ENCODE assay signal across 11 mouse cellular contexts in the genomic region with DNA sequence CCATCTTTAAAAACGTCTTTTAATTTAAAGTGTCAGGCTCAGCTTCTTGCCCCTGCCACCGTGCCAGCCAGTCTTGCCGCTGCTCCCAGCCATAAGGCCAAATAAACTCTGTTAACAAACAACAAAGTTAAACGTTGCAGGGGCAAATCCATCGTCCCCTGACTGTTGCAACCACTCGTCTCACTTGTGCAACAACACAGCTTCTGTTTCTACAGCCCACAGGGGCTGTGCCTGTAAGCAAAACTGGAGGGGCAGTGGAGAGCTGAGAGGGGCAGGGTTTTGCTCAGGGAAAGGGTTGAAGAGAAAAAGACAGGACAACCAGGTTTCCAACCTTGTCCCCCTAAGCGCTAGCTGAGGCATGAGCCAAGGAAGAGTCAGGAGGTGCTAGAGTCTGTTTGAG. TPM values are rescaled to one million over a fixed set of nuclear protein-coding genes. Genes with fewer than 3 reads are reported as not detected.
DNase-seq lines count a peak whose midpoint lies in the region; ATAC-seq lines count a peak whose summit lies in the region.
"Had no signal": no experiment of that assay in that cellular context is flagged by ENCODE, and none has a peak within 500 bp of the region (broad histone marks: within the 10 kb centered on the region; RNA-seq: fewer than 3 reads in every experiment).

No protein-coding gene starts in this region.

- no peak for ATAC-seq in hindbrain, embryonic 11.5 days (ENCODE audit: low FRiP score)
- no peak for ATAC-seq in liver, embryonic 12.5 days

- H3K4me3 ChIP-seq in hindbrain, embryonic 10.5 days: peak overlapping the region; percentile 56; the same call in 1 of the 2 replicates
- H3K4me3 ChIP-seq in hindbrain, embryonic 11.5 days (ENCODE audit: low read depth, low read length): no peak overlapping the region
- no peak overlapping the region for H3K4me3 ChIP-seq in liver, embryonic 12.5 days
- H3K4me3 ChIP-seq: erythroblast, embryonic 14.5 days had no signal

- H3K4me2 ChIP-seq in hindbrain, embryonic 11.5 days (replicated peaks; ENCODE audit: low read depth, low read length): no peak overlapping the region
- H3K4me2 ChIP-seq in liver, embryonic 12.5 days: peak overlapping the region; percentile 68

- H3K9ac ChIP-seq in hindbrain, embryonic 11.5 days (ENCODE audit: low read depth, low read length): no peak overlapping the region
- no peak overlapping the region for H3K9ac ChIP-seq in liver, embryonic 12.5 days

- H3K4me1 ChIP-seq in hindbrain, embryonic 10.5 days (replicated peaks): peaks cover 9% of the 10 kb centered on the region
- no peaks in the 10 kb centered on the region for H3K4me1 ChIP-seq in hindbrain, embryonic 11.5 days (replicated peaks; ENCODE audit: control insufficient read depth, insufficient read depth, low read length)
- peaks cover 21% of the 10 kb centered on the region for H3K4me1 ChIP-seq in liver, embryonic 12.5 days

- 45% methylated on average over 7 of the region's 7 CpGs for WGBS in hindbrain, embryonic 10.5 days
- WGBS in hindbrain, embryonic 11.5 days: 58% methylated on average over 7 of the region's 7 CpGs
- WGBS in liver, embryonic 12.5 days (ENCODE audit: insufficient replicate concordance): 36% methylated on average over 7 of the region's 7 CpGs

- no peak for DNase-seq in hindbrain, embryonic 10.5 days (ENCODE audit: low spot score)
- DNase-seq in hindbrain, embryonic 11.5 days (ENCODE audit: low spot score): no peak
- peak; percentile 45 for DNase-seq in testis, postnatal 10 days (ENCODE audit: low spot score)
- no peak for DNase-seq in testis, postnatal 14 days (ENCODE audit: low spot score)
- no peak for DNase-seq in spleen, adult 18-20 months
- DNase-seq in layer of hippocampus, postnatal 25 days (ENCODE audit: extremely low spot score in 1 of 2, low spot score in 1 of 2): no peak
- no peak for DNase-seq in left cerebral cortex, postnatal 14 days (ENCODE audit: low spot score in 2 of 2)

- H3K27me3 ChIP-seq in hindbrain, embryonic 10.5 days (ENCODE audit: insufficient read depth, poor library complexity, severe bottlenecking): 0 out of 2 replicates have a peak, but pooled peaks cover 3% of the 10 kb centered on the region
- H3K27me3 ChIP-seq in hindbrain, embryonic 11.5 days (ENCODE audit: control insufficient read depth, insufficient read depth, low read length): no peaks in the 10 kb centered on the region
- peaks cover 3% of the 10 kb centered on the region; the same call in 1 of the 2 replicates for H3K27me3 ChIP-seq in liver, embryonic 12.5 days (replicated peaks)

- H3K36me3 ChIP-seq in hindbrain, embryonic 10.5 days: no peaks in the 10 kb centered on the region
- H3K36me3 ChIP-seq in hindbrain, embryonic 11.5 days (ENCODE audit: control insufficient read depth, insufficient read depth, low read length): no peaks in the 10 kb centered on the region
- no peaks in the 10 kb centered on the region for H3K36me3 ChIP-seq in liver, embryonic 12.5 days

- no peaks in the 10 kb centered on the region for H3K9me3 ChIP-seq in hindbrain, embryonic 10.5 days
- H3K9me3 ChIP-seq in hindbrain, embryonic 11.5 days (ENCODE audit: control insufficient read depth, low read length): no peaks in the 10 kb centered on the region
- no peaks in the 10 kb centered on the region for H3K9me3 ChIP-seq in liver, embryonic 12.5 days (replicated peaks)

- no peak overlapping the region for H3K27ac ChIP-seq in hindbrain, embryonic 10.5 days
- H3K27ac ChIP-seq in hindbrain, embryonic 11.5 days (ENCODE audit: low read depth, low read length): no peak overlapping the region
- H3K27ac ChIP-seq in liver, embryonic 12.5 days: peak overlapping the region; percentile 51

- intact Hi-C loops in left cerebral cortex, postnatal 14 days (cut with DNase I): loop anchor here (1.0 to 10.0 kb wide), 2 partner anchors 140 to 267 kb away; partner anchors contain the start of gene Rnh1

RNA-seq across cellular contexts. Expression of gene Cox8b, which starts 7.9 kb away (rescaled TPM):
- not detected in 2 replicates for polyA plus RNA-seq in hindbrain, embryonic 10.5 days (2016; fragmentation: Nextera tagmentation; extraction: Ambion mirVana)
- polyA plus RNA-seq in hindbrain, embryonic 11.5 days (2014; fragmentation: Nextera tagmentation; extraction: Ambion mirVana): 0.86 TPM in 1 of 2 replicates, not detected in the other
- not detected in 2 replicates for polyA plus RNA-seq in liver, embryonic 12.5 days (2016; fragmentation: Nextera tagmentation; extraction: Ambion mirVana)
- total RNA-seq in layer of hippocampus, postnatal 25 days (2021): 1 to 10 TPM; 1.3 to 2.8 TPM
- total RNA-seq in left cerebral cortex, postnatal 14 days (2021): 1 to 10 TPM in 1 of 2 experiments, not detected in 1; 1.6 TPM
- polyA plus RNA-seq: CD4-positive, CD25-positive, alpha-beta regulatory T cell, adult 4 months; erythroblast, embryonic 14.5 days; midbrain, embryonic 16.5 days had no signal

RNA-seq across cellular contexts. Expression of gene Nlrp6, which starts 12.5 kb away (rescaled TPM):
- 0.21 TPM in 1 of 2 replicates, not detected in the other for polyA plus RNA-seq in hindbrain, embryonic 10.5 days (2016; fragmentation: Nextera tagmentation; extraction: Ambion mirVana)
- 0.06 and 0.17 TPM in 2 replicates for polyA plus RNA-seq in hindbrain, embryonic 11.5 days (2014; fragmentation: Nextera tagmentation; extraction: Ambion mirVana)
- polyA plus RNA-seq in liver, embryonic 12.5 days (2016; fragmentation: Nextera tagmentation; extraction: Ambion mirVana): 1.1 and 1.4 TPM in 2 replicates
- under 1 TPM; 0.21 to 0.37 TPM for total RNA-seq in layer of hippocampus, postnatal 25 days (2021)
- under 1 TPM; 0.36 to 0.37 TPM for total RNA-seq in left cerebral cortex, postnatal 14 days (2021)
- polyA plus RNA-seq: CD4-positive, CD25-positive, alpha-beta regulatory T cell, adult 4 months; erythroblast, embryonic 14.5 days had no signal

RNA-seq across cellular contexts. Expression of gene Sirt3, which starts 26.1 kb away (rescaled TPM):
- polyA plus RNA-seq in hindbrain, embryonic 10.5 days (2016; fragmentation: Nextera tagmentation; extraction: Ambion mirVana): 27.3 and 28.3 TPM in 2 replicates
- 21.6 and 23.3 TPM in 2 replicates for polyA plus RNA-seq in hindbrain, embryonic 11.5 days (2014; fragmentation: Nextera tagmentation; extraction: Ambion mirVana)
- polyA plus RNA-seq in liver, embryonic 12.5 days (2016; fragmentation: Nextera tagmentation; extraction: Ambion mirVana): 16.0 and 18.1 TPM in 2 replicates
- 10 to 100 TPM; 67.0 to 77.5 TPM for total RNA-seq in layer of hippocampus, postnatal 25 days (2021)
- total RNA-seq in left cerebral cortex, postnatal 14 days (2021): 10 to 100 TPM; 66.2 to 67.2 TPM

RNA-seq across cellular contexts. Expression of gene Psmd13, which starts 26.4 kb away (rescaled TPM):
- polyA plus RNA-seq in hindbrain, embryonic 10.5 days (2016; fragmentation: Nextera tagmentation; extraction: Ambion mirVana): 325 and 344 TPM in 2 replicates
- 182 and 243 TPM in 2 replicates for polyA plus RNA-seq in hindbrain, embryonic 11.5 days (2014; fragmentation: Nextera tagmentation; extraction: Ambion mirVana)
- polyA plus RNA-seq in liver, embryonic 12.5 days (2016; fragmentation: Nextera tagmentation; extraction: Ambion mirVana): 204 and 213 TPM in 2 replicates
- 100 to 1,000 TPM; 107 to 117 TPM for total RNA-seq in layer of hippocampus, postnatal 25 days (2021)
- 100 to 1,000 TPM; 128 to 133 TPM for total RNA-seq in left cerebral cortex, postnatal 14 days (2021)

RNA-seq across cellular contexts. Expression of gene Pgghg, which starts 33.0 kb away (rescaled TPM):
- polyA plus RNA-seq in hindbrain, embryonic 10.5 days (2016; fragmentation: Nextera tagmentation; extraction: Ambion mirVana): 16.8 and 17.0 TPM in 2 replicates
- 9.7 and 10.6 TPM in 2 replicates for polyA plus RNA-seq in hindbrain, embryonic 11.5 days (2014; fragmentation: Nextera tagmentation; extraction: Ambion mirVana)
- 7.8 and 7.9 TPM in 2 replicates for polyA plus RNA-seq in liver, embryonic 12.5 days (2016; fragmentation: Nextera tagmentation; extraction: Ambion mirVana)
- 1 to 10 TPM; 4.0 to 7.1 TPM for total RNA-seq in layer of hippocampus, postnatal 25 days (2021)
- 1 to 10 TPM; 3.8 to 3.9 TPM for total RNA-seq in left cerebral cortex, postnatal 14 days (2021)
